ENCODE assay signal across 8 mouse cellular contexts in the genomic region with DNA sequence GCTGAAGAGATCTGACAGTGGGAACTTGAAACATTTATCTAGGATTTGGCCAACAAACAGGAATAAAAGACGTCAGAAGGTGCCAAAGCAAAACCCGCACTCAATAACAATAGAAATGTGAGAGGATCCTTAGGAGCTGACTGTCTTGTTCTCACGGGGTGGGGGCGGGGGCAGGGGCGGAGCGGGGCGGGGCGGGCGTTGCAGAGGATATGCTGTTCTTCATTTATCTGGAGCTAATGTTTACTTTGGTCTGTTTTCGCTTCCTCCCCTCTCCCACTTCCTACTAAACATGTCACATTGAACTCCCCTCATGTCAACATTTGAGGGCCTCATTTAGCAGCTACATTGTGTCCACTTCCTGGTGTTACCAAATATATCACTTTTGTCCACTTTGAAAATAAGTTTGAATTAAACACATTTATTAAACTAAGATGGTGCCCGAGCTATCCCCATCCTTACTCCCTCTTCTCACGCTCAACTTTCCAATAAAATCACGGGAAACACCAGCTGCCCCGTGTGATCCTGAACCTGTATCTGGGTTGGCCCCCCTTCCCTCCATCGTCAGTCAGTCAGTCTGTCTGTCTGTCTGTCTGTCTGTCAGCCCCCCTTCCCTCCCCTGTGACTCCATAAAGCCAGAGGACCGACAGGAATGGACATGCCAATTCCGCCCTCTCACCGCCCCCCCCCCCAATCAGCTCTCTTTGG. TPM values are rescaled to one million over a fixed set of nuclear protein-coding genes. Genes with fewer than 3 reads are reported as not detected.
A peak's percentile ranks its signal among the peaks of the same experiment; 100 is the strongest.
DNase-seq lines count a peak whose midpoint lies in the region; ATAC-seq and TF ChIP-seq lines count a peak whose summit lies in the region.
"Had no signal": no experiment of that assay in that cellular context is flagged by ENCODE, and none has a peak within 500 bp of the region (broad histone marks: within the 10 kb centered on the region; RNA-seq: fewer than 3 reads in every experiment).

No protein-coding gene starts in this region.

- H3K27me3 ChIP-seq in midbrain, embryonic 10.5 days (ENCODE audit: low read depth, poor library complexity, severe bottlenecking): peaks cover 17% of the 10 kb centered on the region; the same call in 1 of the 2 replicates
- H3K27me3 ChIP-seq in forebrain, postnatal 0 days (ENCODE audit: insufficient read depth, low read length): no peaks in the 10 kb centered on the region

- peak; percentile 67 for DNase-seq in kidney, adult 9 months
- peak; percentile 64 for DNase-seq in lung, postnatal 25 days (ENCODE audit: low spot score)
- no peak for DNase-seq in midbrain, embryonic 10.5 days (ENCODE audit: low spot score)
- DNase-seq in forebrain, postnatal 0 days: no peak
- no peak for DNase-seq in ovary, postnatal 10 days (ENCODE audit: low spot score)

- no peak overlapping the region for H3K4me2 ChIP-seq in forebrain, postnatal 0 days (ENCODE audit: low read depth)

- peak; percentile 41 for ATAC-seq in CD4-positive, CD25-positive, alpha-beta regulatory T cell, adult 4 months
- ATAC-seq in common myeloid progenitor, adult 5-6 weeks (replicated peaks; ENCODE audit: low read depth, poor library complexity, severe bottlenecking): peak; percentile 75
- no peak for ATAC-seq in forebrain, postnatal 0 days
- ATAC-seq: forebrain, embryonic 16.5 days had no signal

- H3K36me3 ChIP-seq in midbrain, embryonic 10.5 days: no peaks in the 10 kb centered on the region
- no peaks in the 10 kb centered on the region for H3K36me3 ChIP-seq in forebrain, postnatal 0 days (ENCODE audit: insufficient read depth)

- H3K27ac ChIP-seq in midbrain, embryonic 10.5 days (replicated peaks): no peak overlapping the region
- H3K27ac ChIP-seq in forebrain, postnatal 0 days (ENCODE audit: low read depth, low read length): no peak overlapping the region

- TF ChIP-seq CTCF in forebrain, postnatal 0 days (IDR thresholded peaks at IDR 0.05; ENCODE audit: low read depth): no peak

- no peak overlapping the region for H3K9ac ChIP-seq in forebrain, postnatal 0 days

- WGBS in midbrain, embryonic 10.5 days: 55% methylated on average over 18 of the region's 18 CpGs
- WGBS in forebrain, postnatal 0 days: 65% methylated on average over 18 of the region's 18 CpGs

- no peak overlapping the region for H3K4me3 ChIP-seq in midbrain, embryonic 10.5 days
- no peak overlapping the region for H3K4me3 ChIP-seq in forebrain, postnatal 0 days (ENCODE audit: low read depth, low read length)

- no peaks in the 10 kb centered on the region for H3K9me3 ChIP-seq in midbrain, embryonic 10.5 days (replicated peaks)
- H3K9me3 ChIP-seq in forebrain, postnatal 0 days (ENCODE audit: low read length): no peaks in the 10 kb centered on the region

- H3K4me1 ChIP-seq in midbrain, embryonic 10.5 days: peaks cover 28% of the 10 kb centered on the region
- H3K4me1 ChIP-seq in forebrain, postnatal 0 days (ENCODE audit: insufficient read depth): no peaks in the 10 kb centered on the region

RNA-seq across cellular contexts. Expression of gene Hmcn1, which starts 47.9 kb away (rescaled TPM):
- not detected for polyA plus RNA-seq in CD4-positive, CD25-positive, alpha-beta regulatory T cell, adult 4 months (2017; shearing (Covaris generic))
- not detected in 2 replicates for total RNA-seq in common myeloid progenitor, adult 5-6 weeks (2017)
- polyA plus RNA-seq in midbrain, embryonic 10.5 days (2016; fragmentation: Nextera tagmentation; extraction: Ambion mirVana): 4.8 and 5.8 TPM in 2 replicates
- 4.1 and 4.5 TPM in 2 replicates for total RNA-seq in forebrain, postnatal 0 days (2014; rRNA removed)
- polyA plus RNA-seq in forebrain, postnatal 0 days (2015; fragmentation: Nextera tagmentation; extraction: Ambion mirVana): 0.80 and 1.2 TPM in 2 replicates

Comparison
In these comparisons a context has a peak if more than half of its experiments do, and no peak if none do; other contexts are left out.
1. DNase-seq: peak in kidney, adult 9 months (single experiment) and lung, postnatal 25 days (single experiment); none in midbrain, embryonic 10.5 days (single experiment), forebrain, postnatal 0 days (single experiment) and ovary, postnatal 10 days (single experiment).